Mouse (Mus musculus) heart, adult 9 months (tissue): ENCODE results near the gene Mllt10.
"Not testable (repeated sequence)": the region's sequence is repeated elsewhere in the genome, so short reads cannot be mapped to it uniquely, and the experiment has no call there.

Experiments used
- DNase-seq, 2 experiments: peaks; one replicate each; pipeline ENCODE4 v3.0.0; 2022; ENCODE audit warnings: low spot score in 2 of 2

Gene Mllt10

DNA sequence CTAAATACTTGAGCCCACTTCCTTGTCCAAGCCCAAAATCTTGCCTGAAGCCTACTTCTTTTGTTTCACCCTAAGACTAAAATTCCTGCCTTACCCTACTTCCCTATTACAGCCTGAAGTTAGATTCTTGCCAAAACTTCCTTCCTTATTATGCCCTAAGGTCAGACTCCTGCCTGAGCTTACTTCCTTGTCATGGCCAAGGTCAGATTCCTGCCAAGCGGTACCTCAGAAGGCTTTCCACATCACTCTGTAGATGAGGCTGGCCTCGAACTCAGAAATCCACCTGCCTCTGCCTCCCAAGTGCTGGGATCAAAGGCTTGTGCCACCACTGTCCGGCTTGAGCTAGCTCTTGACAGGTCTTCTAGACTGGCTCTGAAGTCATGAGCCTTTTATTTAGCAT is 32.7 kb downstream of the Mllt10 start:
- DNase-seq = not testable (repeated sequence)

DNA sequence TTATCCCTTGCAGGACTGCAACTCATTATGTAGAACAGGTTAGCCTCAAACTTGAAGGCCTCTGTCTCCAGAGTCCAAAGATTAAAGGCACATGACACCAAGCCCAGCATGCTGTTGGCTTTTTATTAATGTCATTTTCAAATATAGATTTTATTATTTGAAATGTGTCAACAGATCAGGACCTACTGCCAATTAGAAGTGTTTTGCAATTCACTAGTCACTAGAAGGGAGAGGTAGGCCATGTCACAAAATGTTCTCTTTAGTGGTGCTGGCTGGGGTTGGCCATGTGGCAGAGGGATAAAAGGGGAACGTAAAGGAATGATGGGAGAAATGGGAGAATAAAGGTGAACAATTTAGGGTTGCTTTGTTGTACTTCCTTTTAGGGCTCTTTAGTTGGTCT is 38.8 kb downstream of the Mllt10 start:
- no peak for DNase-seq

DNA sequence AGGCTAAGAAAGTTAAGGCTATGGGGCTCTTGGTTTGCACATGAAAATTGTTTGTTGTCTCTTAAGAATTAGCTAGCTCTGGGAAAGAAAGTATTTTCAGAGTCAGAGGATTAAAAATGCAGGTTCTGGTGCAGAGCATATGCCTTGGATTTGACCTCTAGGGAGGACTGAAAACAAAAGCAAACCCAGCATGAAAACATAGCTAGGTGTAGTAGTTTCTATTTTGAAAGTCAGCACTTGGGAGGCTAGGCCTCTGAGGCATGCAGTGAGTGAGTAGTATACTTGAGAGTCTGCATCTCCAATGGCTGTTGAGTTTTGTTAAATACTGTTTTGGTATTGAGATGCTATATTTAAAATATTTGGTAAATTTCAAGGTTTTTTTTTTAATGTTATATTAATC is 39.3 kb downstream of the Mllt10 start:
- no peak for DNase-seq

DNA sequence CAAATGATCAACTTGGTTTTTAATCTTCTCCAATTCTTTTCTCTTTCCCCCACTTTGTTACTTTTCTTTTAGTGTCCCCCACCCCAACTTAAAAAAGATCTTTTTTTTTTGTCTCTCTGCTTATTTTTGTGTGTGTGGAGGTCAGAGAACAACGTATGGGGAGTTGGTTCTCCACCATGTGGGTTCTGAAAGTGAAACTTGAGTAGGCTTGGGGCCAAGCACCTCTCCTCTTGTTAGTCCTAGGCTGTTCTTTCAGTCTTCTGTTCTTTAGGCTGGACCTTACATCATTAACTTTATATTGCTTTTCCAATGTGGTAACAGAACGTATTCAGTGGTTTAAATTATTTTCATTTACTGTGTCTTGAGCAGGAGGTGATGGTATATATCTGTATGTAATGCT is 40.8 kb downstream of the Mllt10 start:
- no peak for DNase-seq

DNA sequence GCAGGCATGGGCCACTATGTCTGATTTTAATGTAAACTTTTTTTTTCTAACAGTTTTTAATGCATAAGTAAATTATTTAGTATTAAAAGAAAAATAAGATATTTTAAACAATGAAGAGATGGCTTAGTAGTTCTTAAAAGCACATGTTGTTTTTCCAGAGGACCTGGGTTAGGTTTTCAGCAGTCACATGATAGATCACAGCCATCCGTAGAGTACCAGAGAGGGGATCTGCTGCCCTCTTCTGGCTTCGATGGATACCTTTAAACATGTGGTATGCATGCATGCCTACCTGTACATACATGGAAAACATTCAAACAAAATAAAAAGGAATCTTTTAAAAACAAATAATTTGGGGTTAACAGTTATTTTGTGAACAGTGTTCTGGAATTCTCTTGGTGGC is 45.9 kb downstream of the Mllt10 start:
- DNase-seq = no peak

DNA sequence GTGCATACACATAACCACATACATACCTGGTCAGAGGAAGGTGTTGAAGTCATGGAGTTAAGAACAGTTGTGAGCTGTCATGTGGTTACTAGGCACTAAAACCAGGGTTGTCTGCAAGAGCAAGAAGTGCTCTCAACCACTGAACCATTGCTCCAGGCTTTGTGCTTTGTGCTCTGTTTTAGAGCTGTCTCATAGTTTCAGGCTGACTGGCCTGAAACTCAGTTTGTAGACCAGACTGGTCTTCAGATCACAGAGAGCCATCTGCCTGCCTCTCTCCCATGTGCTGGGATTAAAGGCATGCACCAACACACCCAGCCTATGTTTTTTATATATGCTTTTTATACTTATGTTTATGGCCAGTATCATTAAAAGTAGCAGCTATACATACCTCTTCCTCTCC is 52.5 kb downstream of the Mllt10 start:
- no peak for DNase-seq

DNA sequence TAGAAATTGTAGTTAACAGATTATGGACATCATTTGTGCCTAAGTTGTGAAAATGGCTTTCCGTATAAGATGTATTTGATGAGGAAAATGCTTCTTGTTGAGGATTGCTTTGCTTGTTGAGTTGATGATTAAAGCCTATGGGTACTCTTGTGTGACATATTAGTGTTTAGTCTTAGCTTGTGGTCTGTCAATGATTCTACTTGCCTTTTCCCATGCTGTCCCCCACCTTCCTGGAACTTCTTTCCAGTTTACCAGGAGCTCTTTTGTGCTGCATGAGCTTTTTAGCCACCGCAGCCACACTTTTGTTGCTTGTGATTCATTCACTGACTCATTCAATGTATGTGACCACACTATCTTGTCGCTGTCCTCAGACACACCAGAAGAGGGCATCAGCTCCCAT is 53.2 kb downstream of the Mllt10 start:
- no peak for DNase-seq

DNA sequence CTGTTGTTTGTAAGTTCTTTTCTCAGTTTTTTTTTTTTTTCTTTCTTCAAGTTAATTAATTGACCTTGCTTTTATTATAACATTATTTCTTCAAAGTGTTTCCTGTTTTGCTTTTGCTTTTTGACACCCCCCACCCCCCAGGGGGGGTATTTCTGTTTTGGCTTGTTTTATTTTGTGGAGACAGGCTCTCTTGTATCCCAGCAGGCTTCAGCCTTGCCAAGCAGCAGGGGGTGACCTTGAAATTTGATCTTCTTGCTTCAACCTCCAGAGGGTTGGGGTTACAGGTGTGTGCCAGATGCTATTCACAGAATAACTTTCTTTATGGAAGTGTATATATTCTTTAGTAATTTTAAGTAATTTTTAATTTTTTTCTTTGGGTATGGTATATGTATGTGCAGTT is 56.4 kb downstream of the Mllt10 start:
- no peak for DNase-seq

- no peak for DNase-seq
Measured at GRCm38 (mm10) chr2:18116432-18116831, 61.4 kb downstream of the Mllt10 start.

DNA sequence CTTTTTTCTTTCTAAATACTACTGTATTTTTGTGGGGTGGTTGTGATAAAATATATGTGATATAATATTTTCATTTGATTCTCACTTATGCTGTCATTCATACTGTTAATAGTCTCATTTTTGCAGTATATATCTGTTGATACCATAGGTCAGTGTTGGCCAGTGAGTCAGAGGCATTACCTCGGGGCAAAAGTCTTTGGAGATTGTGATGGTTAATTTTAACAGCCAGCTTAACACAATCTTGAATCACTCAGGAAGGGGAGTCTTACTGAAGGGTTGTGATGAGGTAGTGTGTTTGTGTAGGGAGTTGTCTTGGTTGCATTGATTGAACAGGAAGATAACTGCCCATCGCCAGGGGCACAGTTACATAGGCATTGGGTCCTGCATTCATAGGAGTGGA is 83.1 kb downstream of the Mllt10 start:
- no peak for DNase-seq

DNA sequence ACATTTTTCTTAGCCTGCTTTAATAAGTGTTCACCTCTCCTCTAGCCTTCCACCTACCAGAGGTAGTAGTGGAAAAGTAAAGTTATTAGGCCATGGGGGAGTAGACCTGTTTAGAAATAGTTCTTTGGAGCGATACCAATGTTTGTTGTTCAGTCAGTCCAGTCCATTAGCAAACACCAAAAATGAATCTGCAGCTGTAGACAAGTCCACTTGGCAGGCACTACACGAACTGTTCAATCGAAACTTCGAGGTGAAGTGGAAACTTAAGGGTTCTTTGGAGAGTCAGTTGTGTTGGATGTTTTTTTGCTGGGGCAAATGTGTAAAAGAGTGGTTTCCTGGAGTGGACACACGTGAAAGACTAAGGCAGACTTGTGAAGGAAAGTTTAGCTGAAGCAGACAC is 84.6 kb downstream of the Mllt10 start:
- DNase-seq = no peak

- no peak for DNase-seq
Measured at GRCm38 (mm10) chr2:18156131-18156530, 101.1 kb downstream of the Mllt10 start.

DNA sequence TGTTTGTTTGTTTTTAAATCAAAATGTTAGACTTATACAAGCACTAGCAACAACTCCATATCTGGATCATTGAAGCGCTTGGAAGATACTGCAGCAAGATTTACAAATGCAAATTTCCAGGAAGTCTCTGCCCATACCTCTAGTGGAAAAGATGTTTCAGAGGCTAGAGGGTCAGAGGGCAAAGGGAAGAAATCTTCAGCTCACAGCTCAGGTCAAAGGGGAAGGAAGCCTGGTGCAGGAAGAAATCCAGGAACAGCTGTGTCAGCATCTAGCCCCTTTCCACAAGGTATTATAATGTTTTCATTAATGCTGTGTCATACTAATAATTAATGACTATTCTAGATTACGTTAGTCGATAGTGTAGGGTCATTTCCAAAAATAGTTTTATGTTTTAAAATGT is 104.4 kb downstream of the Mllt10 start:
- DNase-seq = no peak

- no peak for DNase-seq
Measured at GRCm38 (mm10) chr2:18160992-18161391, 106.0 kb downstream of the Mllt10 start.

- DNase-seq = no peak
Measured at GRCm38 (mm10) chr2:18165511-18165910, 110.5 kb downstream of the Mllt10 start.

DNA sequence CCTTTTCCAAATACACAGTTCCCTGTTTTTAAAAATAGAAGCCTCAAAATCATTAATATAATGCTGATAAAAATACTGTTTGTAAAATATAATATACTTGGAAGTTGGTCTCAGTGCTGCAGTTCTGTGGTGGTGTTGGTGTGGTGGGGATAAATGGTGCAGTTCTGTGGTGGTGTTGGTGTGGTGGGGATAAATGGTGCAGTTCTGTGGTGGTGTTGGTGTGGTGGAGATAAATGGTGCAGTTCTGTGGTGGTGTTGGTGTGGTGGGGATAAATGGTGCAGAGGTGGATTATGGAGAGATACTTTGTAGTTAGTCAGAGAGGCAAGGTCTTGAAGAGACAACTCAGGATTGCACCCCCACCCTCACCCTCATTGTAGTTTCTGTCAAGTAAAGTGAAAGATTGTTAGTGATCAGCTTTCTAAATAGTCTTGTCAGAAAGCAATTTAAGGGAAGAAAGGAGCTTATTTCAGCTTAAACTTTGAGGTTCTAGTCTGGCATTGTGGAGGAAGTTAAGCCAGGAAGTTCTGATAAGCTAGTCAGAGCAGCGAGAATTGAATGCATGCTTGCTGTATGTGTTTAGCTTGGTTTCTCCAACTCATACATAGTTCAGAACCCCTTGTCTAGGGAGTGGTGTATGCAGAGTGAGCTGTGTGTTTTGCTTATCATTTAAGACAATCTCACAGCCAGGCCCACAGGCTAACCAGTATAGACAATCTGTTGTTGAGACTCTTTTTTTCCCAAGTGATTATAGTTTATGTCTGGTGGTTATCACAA is 114.3 kb downstream of the Mllt10 start:
- no peak for DNase-seq

- DNase-seq = no peak
Measured at GRCm38 (mm10) chr2:18175234-18175633, 120.2 kb downstream of the Mllt10 start.

GRCm38 (mm10) chr2:18176235-18176634 is 121.2 kb downstream of the Mllt10 start:
- no peak for DNase-seq

- no peak for DNase-seq
Measured at GRCm38 (mm10) chr2:18180323-18180722, 125.3 kb downstream of the Mllt10 start.

DNA sequence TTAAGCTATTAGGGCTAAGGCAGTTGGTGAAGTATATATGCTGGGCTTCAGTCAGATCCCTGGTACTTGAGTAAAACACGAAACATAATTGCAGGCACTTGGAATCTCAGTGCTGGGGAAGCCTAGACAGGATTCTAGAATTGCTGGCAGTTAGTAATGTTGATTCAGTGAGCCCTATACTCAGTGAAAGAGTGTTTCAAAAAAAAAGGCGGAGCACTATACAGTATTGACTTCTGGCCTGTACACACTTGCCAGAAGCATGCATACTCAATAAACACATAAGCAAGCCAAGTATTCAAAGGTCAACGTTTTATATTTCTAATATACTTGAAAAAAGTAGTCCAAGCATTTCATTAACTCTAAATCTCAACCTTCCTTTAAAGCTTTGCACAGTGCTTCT is 126.6 kb downstream of the Mllt10 start:
- DNase-seq = no peak

DNA sequence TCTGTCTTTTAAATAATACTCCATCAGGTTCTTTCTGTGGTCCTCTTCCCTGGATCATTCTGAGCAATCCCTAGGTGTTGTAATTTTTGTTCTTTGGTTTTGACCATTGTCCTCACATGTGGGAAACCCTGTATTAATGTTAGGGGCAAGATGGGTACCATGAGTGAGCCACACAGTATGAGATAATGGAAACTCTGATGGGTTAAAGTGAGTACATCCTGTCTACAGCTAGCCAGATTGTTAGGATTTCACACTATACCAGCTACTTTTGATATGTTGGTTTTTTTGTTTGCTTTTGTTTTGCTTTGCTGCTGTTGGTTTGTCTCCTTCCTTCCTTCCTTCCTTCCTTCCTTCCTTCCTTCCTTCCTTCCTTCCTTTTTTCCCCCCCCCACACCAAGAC is 128.0 kb downstream of the Mllt10 start:
- DNase-seq = no peak

DNA sequence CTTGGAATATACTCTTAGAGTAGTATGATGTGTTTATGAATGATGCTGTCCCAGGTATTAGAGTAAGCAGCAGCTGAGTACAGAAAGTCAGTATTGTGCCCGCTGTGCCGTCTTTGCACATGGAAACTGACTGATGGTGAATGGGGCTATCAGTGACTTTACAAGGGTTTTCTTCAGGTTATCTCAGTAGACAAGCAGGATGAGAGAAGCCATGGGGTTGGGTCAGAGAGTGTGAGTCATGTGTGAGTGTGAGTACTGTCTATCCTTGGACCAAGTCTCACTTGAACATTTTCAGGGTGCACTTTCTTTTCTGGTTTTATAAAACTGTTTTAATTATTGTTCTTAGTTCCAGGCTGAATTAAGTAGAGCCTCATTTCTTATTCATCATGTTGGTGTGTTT is 133.3 kb downstream of the Mllt10 start:
- DNase-seq = no peak

DNA sequence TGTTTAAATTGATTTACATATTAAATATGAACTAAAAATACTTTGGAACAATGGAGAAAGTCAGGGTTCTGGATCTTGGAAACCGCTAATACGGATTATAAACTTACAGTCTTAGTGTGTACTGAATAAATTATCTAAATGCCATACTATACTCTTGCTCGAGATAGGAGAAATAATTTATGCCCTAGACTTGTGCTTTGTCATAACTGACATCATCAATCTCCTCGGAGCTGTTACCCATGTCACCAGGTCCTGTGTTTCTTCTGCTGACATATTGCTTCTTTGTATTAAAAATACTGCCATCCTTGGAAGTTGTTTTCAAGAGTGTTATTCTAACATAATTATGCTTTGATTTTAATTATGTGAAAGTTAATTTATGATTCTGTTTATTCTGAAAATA is 140.2 kb downstream of the Mllt10 start:
- no peak for DNase-seq

GRCm38 (mm10) chr2:18195691-18196396 is 140.8 kb downstream of the Mllt10 start:
- no peak for DNase-seq
